Mouse (Mus musculus): Measurements from ENCODE around the gene Lypla2. TPM values are rescaled to one million over a fixed set of nuclear protein-coding genes. Genes with fewer than 3 reads are reported as not detected.

The Lypla2 gene
- polyA plus RNA-seq, 1 experiment from 2014 or later: 204 TPM

DNA sequence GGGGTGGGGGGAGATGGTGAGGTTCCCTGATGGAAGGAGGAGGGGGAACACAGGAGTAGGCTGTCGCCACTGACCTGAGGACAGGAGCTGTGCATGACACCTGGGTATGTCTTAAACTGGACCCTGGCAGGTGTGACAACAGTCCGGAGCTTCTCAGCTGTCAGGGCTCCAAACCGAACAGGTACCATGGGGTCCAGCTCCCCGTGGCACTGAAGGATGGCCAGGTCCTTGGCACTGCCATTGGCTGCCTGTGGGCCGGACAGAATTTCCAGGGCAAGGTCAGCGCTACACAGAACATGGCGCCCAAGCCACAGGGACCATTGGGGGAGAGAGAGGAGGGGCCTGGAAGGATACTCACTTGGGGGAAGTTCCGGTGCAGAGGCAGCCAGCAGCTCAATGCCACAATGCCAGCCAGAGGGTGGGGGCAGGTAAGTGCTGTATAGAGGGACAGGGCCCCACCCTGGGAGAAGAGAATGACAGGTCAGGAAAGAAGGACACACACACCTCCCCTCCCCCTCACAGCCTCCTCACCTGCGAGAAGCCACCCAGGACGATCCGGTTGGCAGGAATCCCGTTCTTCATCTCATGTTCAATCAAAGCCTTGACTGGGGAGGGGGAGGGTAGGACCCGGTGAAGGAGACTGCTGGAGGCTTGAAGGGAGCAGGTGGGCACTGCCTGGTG is 3.2 kb downstream of the Lypla2 start:
- Histone ChIP-seq H3K4me1 (peaks cover 49% of the 10 kb centered on the region), H3K27ac (no peak overlapping the region), H3K27me3 (ENCODE audit: poor library complexity, severe bottlenecking) (0 out of 2 replicates have a peak, but pooled peaks cover 6% of the 10 kb centered on the region), H3K36me3 (replicated peaks) (peaks cover 68% of the 10 kb centered on the region), H3K4me3 (no peak overlapping the region), H3K9me3 (no peaks in the 10 kb centered on the region)
- no peak for DNase-seq (ENCODE audit: extremely low spot score, low spot score)
- 91% methylated on average over 13 of the region's 13 CpGs for WGBS

DNA sequence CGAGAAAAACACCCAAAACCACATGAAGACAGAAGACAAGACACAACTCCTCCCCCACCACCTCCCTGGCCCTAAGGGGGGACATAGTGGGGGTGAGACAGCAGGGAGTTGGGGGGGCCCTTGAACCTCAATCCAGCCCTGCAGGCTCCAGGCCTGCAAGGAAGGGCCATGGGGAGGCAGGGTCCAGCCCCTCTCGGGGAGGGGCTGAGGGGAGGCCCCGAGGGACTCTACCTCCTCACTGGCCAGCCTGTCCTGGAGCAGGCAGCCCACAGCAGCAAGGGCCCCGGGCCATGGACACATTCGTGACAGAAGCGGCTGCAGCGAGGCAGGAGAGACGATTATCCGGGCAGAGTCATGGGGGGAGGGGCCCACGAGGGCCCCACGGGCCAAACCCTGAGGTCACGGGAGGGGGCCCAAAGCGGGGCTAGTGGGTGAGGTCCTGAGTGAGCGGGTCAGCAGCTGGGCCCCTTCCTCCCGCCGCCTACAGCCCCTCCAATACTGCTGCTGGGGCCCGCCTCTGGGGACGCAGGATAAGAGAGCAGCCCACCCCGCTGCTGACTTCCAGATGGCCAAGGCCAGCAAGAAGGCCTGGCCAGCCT is 4.1 kb downstream of the Lypla2 start:
- no peak overlapping the region for H3K27ac ChIP-seq
- peaks cover 63% of the 10 kb centered on the region for H3K36me3 ChIP-seq (replicated peaks)
- H3K4me3 ChIP-seq: peak overlapping the region; percentile 11; the same call in 1 of the 2 replicates
- peaks cover 56% of the 10 kb centered on the region for H3K4me1 ChIP-seq
- DNase-seq (ENCODE audit: extremely low spot score, low spot score): no peak
- 0 out of 2 replicates have a peak, but pooled peaks cover 6% of the 10 kb centered on the region for H3K27me3 ChIP-seq (ENCODE audit: poor library complexity, severe bottlenecking)
- no peaks in the 10 kb centered on the region for H3K9me3 ChIP-seq
- 80% methylated on average over 19 of the region's 19 CpGs for WGBS

DNA sequence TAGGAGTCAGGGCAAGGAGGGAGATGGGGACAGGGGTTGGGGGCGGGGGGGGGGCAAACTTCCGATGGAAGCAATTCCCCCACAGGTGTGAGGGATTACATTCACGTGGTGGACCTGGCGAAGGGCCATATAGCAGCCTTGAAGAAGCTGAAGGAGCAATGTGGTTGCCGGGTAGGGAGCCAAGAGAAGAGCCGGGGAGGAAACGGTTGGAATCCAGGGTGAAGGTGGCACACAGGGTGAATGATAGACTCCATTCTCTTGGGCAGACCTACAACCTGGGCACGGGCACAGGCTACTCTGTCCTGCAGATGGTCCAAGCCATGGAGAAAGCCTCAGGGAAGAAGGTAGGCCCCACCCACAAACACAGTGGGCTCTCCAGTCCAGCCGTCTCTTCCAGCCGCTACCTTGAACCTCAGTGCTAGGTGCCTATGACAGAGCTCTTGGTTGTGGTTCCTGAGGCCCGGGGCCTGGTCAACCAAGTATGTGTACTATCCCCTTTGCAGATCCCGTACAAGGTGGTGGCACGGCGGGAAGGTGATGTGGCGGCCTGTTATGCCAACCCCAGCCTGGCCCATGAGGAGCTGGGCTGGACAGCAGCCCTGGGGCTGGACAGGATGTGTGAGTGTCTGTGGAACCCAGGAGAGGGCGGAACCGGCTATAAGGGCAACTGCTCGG is 5.2 kb downstream of the Lypla2 start:
- peaks cover 62% of the 10 kb centered on the region for H3K36me3 ChIP-seq (replicated peaks)
- H3K27me3 ChIP-seq (ENCODE audit: poor library complexity, severe bottlenecking): 0 out of 2 replicates have a peak, but pooled peaks cover 6% of the 10 kb centered on the region
- WGBS: 91% methylated on average over 18 of the region's 18 CpGs
- H3K9me3 ChIP-seq: no peaks in the 10 kb centered on the region
- H3K4me1 ChIP-seq: peaks cover 58% of the 10 kb centered on the region
- no peak overlapping the region for H3K4me3 ChIP-seq
- DNase-seq (ENCODE audit: extremely low spot score, low spot score): no peak
- H3K27ac ChIP-seq: no peak overlapping the region

DNA sequence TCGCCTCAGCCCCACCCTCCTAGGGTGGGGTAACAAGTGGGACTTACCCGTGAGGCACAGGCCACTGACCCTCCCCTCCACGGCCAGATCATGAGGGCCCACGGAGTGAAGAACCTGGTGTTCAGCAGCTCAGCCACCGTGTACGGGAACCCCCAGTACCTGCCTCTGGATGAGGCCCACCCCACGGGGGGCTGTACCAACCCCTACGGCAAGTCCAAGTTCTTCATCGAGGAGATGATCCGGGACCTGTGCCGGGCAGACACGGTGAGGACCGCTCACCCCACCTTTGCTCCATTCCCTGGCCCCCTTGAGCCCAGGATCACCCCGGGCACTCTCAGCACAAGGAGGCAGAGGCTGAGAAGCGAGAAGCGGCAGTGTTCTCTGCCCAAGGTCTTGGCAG is 6.1 kb downstream of the Lypla2 start:
- WGBS: 95% methylated on average over 16 of the region's 16 CpGs
- Histone ChIP-seq H3K27me3 (ENCODE audit: poor library complexity, severe bottlenecking) (0 out of 2 replicates have a peak, but pooled peaks cover 6% of the 10 kb centered on the region), H3K27ac (no peak overlapping the region), H3K4me1 (peaks cover 49% of the 10 kb centered on the region), H3K36me3 (replicated peaks) (peaks cover 60% of the 10 kb centered on the region), H3K4me3 (no peak overlapping the region), H3K9me3 (no peaks in the 10 kb centered on the region)
- DNase-seq (ENCODE audit: extremely low spot score, low spot score): no peak

DNA sequence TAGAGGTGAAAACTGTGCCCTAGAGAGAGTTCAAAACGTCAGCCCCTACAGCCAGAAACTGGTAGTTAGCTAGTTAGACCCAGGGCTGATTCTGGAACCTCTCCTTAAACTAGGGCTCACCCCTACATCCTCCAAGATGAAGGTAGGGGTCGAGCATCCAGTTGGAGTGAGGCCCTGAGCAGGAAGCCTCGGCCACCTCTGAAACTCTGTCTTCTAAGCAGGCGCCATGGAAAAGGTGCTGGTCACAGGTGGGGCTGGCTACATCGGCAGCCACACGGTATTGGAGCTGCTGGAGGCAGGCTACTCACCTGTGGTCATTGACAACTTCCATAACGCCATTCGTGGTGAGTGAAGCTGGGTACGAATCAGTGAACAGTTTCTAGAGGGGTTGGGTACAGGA is 7.3 kb downstream of the Lypla2 start:
- Histone ChIP-seq H3K36me3 (replicated peaks) (peaks cover 57% of the 10 kb centered on the region), H3K4me3 (no peak overlapping the region; the same call in 1 of the 2 replicates)
- 89% methylated on average over 9 of the region's 9 CpGs for WGBS

DNA sequence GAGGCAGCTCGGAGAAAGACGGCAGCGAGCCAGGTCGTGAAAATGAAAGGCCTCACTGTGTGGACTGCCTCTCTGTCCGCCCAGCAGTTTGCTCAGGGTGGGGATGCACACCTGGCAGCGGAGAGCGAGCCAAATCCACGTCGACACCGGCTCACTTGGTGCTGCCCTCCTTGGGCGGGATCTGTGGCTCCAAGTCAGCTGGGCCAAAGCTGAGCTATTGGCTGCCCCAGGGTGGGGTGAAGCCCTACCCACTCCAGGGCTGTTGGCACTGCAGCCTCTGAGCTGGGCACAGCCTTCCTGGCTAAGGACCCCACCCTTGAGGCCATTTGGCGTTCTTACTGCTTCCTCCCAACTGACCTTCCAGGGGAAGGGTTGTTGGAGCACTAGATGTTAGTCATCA is 8.0 kb downstream of the Lypla2 start:
- Histone ChIP-seq H3K4me1 (peaks cover 38% of the 10 kb centered on the region), H3K27me3 (ENCODE audit: poor library complexity, severe bottlenecking) (0 out of 2 replicates have a peak, but pooled peaks cover 6% of the 10 kb centered on the region), H3K4me3 (peak overlapping the region; percentile 85), H3K9me3 (no peaks in the 10 kb centered on the region), H3K36me3 (replicated peaks) (peaks cover 56% of the 10 kb centered on the region), H3K27ac (peak overlapping the region; percentile 92)
- DNase-seq (ENCODE audit: extremely low spot score, low spot score): no peak
- 5% methylated on average over 12 of the region's 12 CpGs for WGBS

More for the DNA sequence above, 7.3 kb downstream of the Lypla2 start:
- Histone ChIP-seq H3K27ac (no peak overlapping the region), H3K27me3 (ENCODE audit: poor library complexity, severe bottlenecking) (0 out of 2 replicates have a peak, but pooled peaks cover 6% of the 10 kb centered on the region), H3K9me3 (no peaks in the 10 kb centered on the region), H3K4me1 (peaks cover 38% of the 10 kb centered on the region)
- no peak for DNase-seq (ENCODE audit: extremely low spot score, low spot score)

DNA sequence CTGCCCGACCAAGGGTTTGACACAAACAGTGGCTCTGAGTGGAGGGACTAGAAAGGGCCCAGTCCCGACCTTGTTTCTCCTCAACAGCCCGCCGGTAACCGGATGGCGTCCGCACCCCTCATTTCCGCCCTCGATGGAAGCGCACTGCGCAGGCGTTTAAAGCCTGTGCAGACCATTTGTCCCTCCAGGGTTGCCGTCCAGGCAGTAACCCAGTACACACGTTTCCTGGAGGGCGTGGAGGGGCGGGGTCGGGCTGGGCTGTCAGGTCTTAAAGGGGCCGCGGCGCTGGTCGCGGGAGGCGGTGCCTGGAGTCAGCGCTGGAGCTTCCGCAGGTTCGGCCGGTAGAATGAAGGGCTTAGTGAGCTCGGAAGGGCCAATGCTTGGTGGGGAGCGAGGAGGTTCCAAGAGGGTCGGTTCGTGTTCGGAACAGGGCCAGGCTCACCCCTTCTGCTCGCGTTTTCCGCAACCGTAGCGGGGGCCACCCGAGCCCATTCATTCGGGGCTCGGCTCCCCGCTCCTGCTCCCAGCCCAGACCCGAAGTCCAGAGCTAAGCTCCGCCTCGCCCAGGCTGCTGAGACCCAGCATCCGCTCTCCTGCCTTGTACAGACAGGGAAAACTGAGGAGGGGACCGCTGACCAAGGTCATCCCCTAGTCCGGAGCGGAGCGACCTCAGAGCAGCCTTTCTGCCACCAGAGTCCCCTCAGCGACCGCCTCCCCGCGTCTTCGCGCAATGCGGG is 8.8 kb downstream of the Lypla2 start, which contains the start of gene Gale:
Gale (plus strand) TSS at position 271 of the 737 bp plus-strand sequence.
- Histone ChIP-seq H3K27me3 (ENCODE audit: poor library complexity, severe bottlenecking) (0 out of 2 replicates have a peak, but pooled peaks cover 6% of the 10 kb centered on the region), H3K4me1 (peaks cover 37% of the 10 kb centered on the region), H3K4me3 (peak within 1 kb of the TSS; percentile 85), H3K36me3 (replicated peaks) (peaks cover 55% of the 10 kb centered on the region), H3K9me3 (no peaks in the 10 kb centered on the region), H3K27ac (peak within 1 kb of the TSS; percentile 92)
- DNase-seq (ENCODE audit: extremely low spot score, low spot score): peak; percentile 97
- WGBS: under 1% methylated on average over 56 of the region's 56 CpGs

DNA sequence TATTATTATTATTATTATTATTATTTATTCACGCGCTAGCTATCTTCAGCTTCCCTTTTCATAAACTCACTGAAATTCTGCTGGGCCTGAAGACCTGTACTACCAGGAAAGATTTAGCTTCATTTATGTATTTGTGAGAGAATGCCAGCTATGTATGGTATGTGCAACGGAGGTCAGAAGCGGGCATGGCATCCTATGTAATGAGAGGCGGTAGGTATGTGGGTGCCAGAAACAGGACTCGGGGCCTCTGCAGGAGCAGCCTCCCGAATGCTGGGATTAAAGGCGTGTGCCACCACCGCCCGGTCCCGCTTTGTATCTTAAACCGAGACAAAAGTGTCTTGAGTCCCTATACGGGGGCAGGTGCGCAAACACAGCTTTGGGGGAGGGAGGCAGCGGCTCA is 9.5 kb downstream of the Lypla2 start:
- WGBS: 6% methylated on average over 15 of the region's 15 CpGs

DNA sequence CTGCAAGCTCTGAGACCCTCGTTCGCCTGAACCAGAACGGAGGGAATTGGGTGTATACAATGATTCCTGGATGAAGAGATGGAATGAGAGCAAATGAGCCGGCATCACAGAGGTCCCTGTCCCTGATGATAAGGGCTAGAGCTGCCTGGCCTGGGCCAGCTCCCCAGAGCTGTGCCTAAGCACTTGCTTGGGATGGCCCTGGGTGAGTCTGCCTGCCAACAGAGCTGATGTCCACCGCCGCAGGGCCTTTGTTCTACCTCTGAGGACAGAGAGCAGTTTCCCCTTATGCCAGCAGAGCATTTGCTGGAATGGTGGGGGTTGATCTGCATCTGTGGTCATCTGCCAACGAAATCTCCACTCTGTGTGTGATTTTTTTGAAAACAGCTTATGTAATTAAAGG is 10.2 kb downstream of the Lypla2 start:
- 92% methylated on average over 7 of the region's 7 CpGs for WGBS
- H3K27me3 ChIP-seq (ENCODE audit: poor library complexity, severe bottlenecking): 0 out of 2 replicates have a peak, but pooled peaks cover 6% of the 10 kb centered on the region
- no peak for DNase-seq (ENCODE audit: extremely low spot score, low spot score)

More for the DNA sequence above, 9.5 kb downstream of the Lypla2 start:
- Histone ChIP-seq H3K27me3 (ENCODE audit: poor library complexity, severe bottlenecking) (0 out of 2 replicates have a peak, but pooled peaks cover 6% of the 10 kb centered on the region), H3K9me3 (no peaks in the 10 kb centered on the region), H3K4me3 (peak overlapping the region; percentile 85), H3K27ac (peak overlapping the region; percentile 92), H3K36me3 (replicated peaks) (peaks cover 55% of the 10 kb centered on the region), H3K4me1 (peaks cover 39% of the 10 kb centered on the region)
- no peak for DNase-seq (ENCODE audit: extremely low spot score, low spot score)

DNA sequence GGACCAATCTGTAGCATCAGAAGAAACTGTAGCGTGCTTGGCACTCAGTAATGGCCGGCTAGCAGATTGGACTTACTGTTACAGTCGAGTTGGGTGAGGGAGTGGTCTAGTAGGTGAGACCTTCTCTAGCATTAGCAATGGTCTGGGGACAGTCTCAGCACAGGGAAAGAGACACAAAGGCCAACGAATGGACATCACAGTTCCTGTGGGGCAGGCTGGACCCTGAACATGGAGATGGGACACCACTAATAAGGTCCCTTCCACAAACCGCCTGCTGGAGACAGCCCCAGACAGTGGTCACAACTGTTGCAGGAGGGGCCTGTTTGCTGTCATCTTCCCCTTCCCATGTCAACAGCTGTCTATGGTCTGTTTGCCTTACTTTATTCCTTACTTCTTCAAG is 10.7 kb downstream of the Lypla2 start:
- 91% methylated on average over 5 of the region's 5 CpGs for WGBS
- Histone ChIP-seq H3K27ac (no peak overlapping the region), H3K27me3 (ENCODE audit: poor library complexity, severe bottlenecking) (0 out of 2 replicates have a peak, but pooled peaks cover 6% of the 10 kb centered on the region), H3K36me3 (replicated peaks) (peaks cover 49% of the 10 kb centered on the region), H3K4me3 (no peak overlapping the region), H3K4me1 (peaks cover 40% of the 10 kb centered on the region), H3K9me3 (no peaks in the 10 kb centered on the region)
- DNase-seq (ENCODE audit: extremely low spot score, low spot score): no peak

More for the DNA sequence above, 10.2 kb downstream of the Lypla2 start:
- H3K27ac ChIP-seq: no peak overlapping the region
- H3K36me3 ChIP-seq (replicated peaks): peaks cover 53% of the 10 kb centered on the region
- H3K9me3 ChIP-seq: no peaks in the 10 kb centered on the region
- peak overlapping the region; percentile 85 for H3K4me3 ChIP-seq
- peaks cover 40% of the 10 kb centered on the region for H3K4me1 ChIP-seq

DNA sequence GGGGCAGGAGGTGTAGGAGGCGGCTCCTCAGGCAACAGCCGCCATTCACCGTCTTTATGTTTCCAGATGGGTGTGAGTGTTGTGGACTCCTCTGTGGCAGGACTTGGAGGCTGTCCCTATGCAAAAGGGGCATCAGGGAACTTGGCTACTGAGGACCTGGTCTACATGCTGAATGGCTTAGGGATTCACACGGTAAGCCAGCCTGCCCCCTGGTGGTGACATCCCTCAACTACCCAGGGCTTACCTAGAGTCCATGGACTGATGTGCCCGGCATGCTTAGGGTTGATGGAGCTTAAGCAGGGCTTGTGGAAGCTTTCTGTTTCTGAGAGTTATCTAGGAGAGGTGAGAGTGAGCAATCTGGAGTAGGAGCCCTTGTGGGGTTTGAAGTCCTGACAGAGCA is 11.7 kb downstream of the Lypla2 start:
- Histone ChIP-seq H3K36me3 (replicated peaks) (peaks cover 49% of the 10 kb centered on the region), H3K27ac (no peak overlapping the region), H3K9me3 (no peaks in the 10 kb centered on the region), H3K27me3 (ENCODE audit: poor library complexity, severe bottlenecking) (0 out of 2 replicates have a peak, but pooled peaks cover 6% of the 10 kb centered on the region), H3K4me3 (no peak overlapping the region), H3K4me1 (peaks cover 39% of the 10 kb centered on the region)
- peak; percentile 79 for DNase-seq (ENCODE audit: extremely low spot score, low spot score)
- WGBS: 29% methylated on average over 5 of the region's 5 CpGs

DNA sequence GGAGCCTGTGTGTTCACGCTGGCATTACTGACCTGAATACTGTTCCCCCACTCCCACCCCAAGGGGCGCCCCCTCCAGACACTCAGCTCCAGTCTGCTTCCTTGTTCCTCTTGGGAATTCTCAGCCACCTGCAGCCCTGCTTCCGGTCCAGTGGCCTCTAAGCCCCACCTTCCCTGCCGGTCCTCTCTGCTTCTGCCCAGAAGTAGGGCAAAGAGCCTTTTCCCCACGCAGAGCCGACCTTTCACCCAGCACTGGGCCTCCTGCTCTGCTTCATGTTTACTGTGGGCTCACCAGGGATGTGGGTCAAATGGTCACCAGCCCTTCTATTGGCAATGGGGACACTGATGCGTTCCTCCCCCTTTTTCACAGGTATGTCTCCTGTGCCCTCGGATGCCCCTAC is 14.1 kb downstream of the Lypla2 start:
- DNase-seq (ENCODE audit: extremely low spot score, low spot score): no peak
- Histone ChIP-seq H3K9me3 (no peaks in the 10 kb centered on the region), H3K27me3 (ENCODE audit: poor library complexity, severe bottlenecking) (no peaks in the 10 kb centered on the region), H3K4me1 (peaks cover 21% of the 10 kb centered on the region), H3K4me3 (no peak overlapping the region), H3K27ac (no peak overlapping the region), H3K36me3 (replicated peaks) (peaks cover 55% of the 10 kb centered on the region)
- 61% methylated on average over 8 of the region's 8 CpGs for WGBS
